Mouse (Mus musculus): ENCODE results near the gene Creb5. TPM values are rescaled to one million over a fixed set of nuclear protein-coding genes. Genes with fewer than 3 reads are reported as not detected.

Creb5 gene
- total and polyA plus RNA-seq, 3 experiments = 3.5 to 8.4 (median 6.1) TPM

DNA sequence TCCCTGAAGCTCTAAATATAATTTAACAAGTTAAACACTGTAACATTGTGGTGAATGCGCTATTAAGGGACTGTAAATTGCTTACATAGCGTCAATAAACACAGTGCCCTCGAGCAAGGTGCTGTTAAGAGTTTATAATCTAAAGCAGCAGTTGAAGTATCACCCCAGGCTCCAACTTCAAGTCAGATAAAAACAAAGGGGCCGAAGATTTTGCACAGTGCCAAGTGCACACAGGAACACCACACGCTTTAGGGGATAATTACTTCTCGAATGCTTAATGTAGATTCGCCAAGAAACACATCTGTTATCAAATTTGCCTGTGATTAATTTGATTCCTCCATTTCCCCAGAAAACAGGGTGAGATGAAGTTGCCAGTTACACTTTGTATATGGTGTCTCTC lies 142.3 kb downstream of the Creb5 start:
- Histone ChIP-seq H3K27me3 (ENCODE audit: control insufficient read depth, insufficient read depth, low read length) (no peaks in the 10 kb centered on the region), H3K79me2 (replicated peaks; ENCODE audit: control insufficient read depth, insufficient read depth, low read length) (no peaks in the 10 kb centered on the region), H3K9ac (ENCODE audit: low read depth, low read length) (no peak overlapping the region), H3K27ac (no peak overlapping the region), H3K4me1 (ENCODE audit: control insufficient read depth, insufficient read depth, low read length) (no peaks in the 10 kb centered on the region; the same call in none of the 2 replicates), H3K4me3 (no peak overlapping the region), H3K36me3 (ENCODE audit: control insufficient read depth, insufficient read depth, low read length) (no peaks in the 10 kb centered on the region)
- TF ChIP-seq POLR2A (IDR thresholded peaks at IDR 0.05; ENCODE audit: insufficient read depth, low read depth, low read length) (no peak), CTCF (IDR thresholded peaks at IDR 0.05) (no peak), EP300 (IDR thresholded peaks at IDR 0.05; ENCODE audit: insufficient read depth, low read depth, low read length) (no peak)
- WGBS = 66% methylated on average over 7 of the region's 7 CpGs
- DNase-seq = no peak
- intact Hi-C loops (cut with DNase I) = no loop called here

DNA sequence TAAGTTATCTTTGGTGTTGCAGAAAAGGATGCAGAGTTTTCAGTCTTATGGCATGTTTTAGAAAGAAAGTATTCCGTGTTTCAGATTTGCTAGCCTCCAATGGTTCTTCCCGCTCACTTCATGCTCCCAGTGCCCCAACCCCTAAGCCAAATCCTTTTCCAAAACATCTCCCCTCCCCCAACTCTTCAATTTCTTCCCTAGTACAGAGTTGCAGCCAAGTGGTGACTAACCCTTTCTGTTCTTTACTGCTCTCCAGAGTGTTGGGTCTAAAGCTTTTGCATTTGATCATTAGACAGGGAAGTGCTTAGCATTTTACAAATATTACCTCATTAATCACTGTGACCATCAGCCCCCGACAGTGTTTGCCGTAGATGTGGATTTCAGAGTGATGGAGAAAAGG lies 142.8 kb downstream of the Creb5 start:
- Histone ChIP-seq H3K79me2 (replicated peaks; ENCODE audit: control insufficient read depth, insufficient read depth, low read length) (no peaks in the 10 kb centered on the region), H3K36me3 (ENCODE audit: control insufficient read depth, insufficient read depth, low read length) (no peaks in the 10 kb centered on the region), H3K27me3 (ENCODE audit: control insufficient read depth, insufficient read depth, low read length) (no peaks in the 10 kb centered on the region), H3K9ac (ENCODE audit: low read depth, low read length) (no peak overlapping the region), H3K4me1 (ENCODE audit: control insufficient read depth, insufficient read depth, low read length) (no peaks in the 10 kb centered on the region; the same call in none of the 2 replicates), H3K27ac (no peak overlapping the region), H3K4me3 (no peak overlapping the region)
- no peak for DNase-seq
- 75% methylated on average over 4 of the region's 4 CpGs for WGBS
- TF ChIP-seq EP300 (IDR thresholded peaks at IDR 0.05; ENCODE audit: insufficient read depth, low read depth, low read length) (no peak), POLR2A (IDR thresholded peaks at IDR 0.05; ENCODE audit: insufficient read depth, low read depth, low read length) (no peak), CTCF (IDR thresholded peaks at IDR 0.05) (no peak)
- intact Hi-C loops (cut with DNase I) = no loop called here

DNA sequence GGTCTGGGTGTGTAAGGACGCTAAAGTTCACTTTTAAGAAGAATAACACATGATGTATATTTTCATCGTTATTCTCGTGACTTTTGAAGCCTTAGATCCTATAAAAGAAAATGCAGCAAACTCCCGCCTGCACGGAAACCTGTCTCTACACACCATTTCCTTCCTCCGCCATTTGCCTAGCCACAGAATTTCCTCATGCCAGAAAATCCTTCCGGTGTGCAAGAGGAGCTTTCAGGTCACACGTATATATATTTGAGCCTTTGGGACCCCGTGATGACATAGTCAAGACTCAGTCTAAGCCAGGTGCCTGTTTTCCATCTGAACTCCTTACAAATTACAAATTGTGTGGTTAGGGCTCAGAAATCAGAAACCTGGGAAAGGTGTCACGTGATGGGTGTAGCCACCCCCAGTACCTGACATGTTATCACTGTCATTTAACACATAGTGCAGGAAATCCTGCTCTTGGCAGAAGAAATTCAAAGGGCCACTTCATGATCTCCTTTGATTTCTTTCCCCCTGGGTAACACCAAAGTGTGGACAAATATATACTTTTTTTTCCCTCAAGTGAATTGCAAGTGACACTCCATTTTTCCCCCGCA lies 158.9 kb downstream of the Creb5 start:
- no peaks in the 10 kb centered on the region for H3K79me2 ChIP-seq (replicated peaks; ENCODE audit: control insufficient read depth, insufficient read depth, low read length)
- no peaks in the 10 kb centered on the region; the same call in none of the 2 replicates for H3K4me1 ChIP-seq (ENCODE audit: control insufficient read depth, insufficient read depth, low read length)
- H3K9ac ChIP-seq (ENCODE audit: low read depth, low read length) = no peak overlapping the region
- H3K36me3 ChIP-seq (ENCODE audit: control insufficient read depth, insufficient read depth, low read length) = no peaks in the 10 kb centered on the region
- H3K4me3 ChIP-seq = no peak overlapping the region
- 86% methylated on average over 11 of the region's 11 CpGs for WGBS
- DNase-seq = no peak
- intact Hi-C loops (cut with DNase I) = no loop called here
- H3K27ac ChIP-seq = no peak overlapping the region
- H3K27me3 ChIP-seq (ENCODE audit: control insufficient read depth, insufficient read depth, low read length) = no peaks in the 10 kb centered on the region
- no peak for TF ChIP-seq EP300 (IDR thresholded peaks at IDR 0.05; ENCODE audit: insufficient read depth, low read depth, low read length)
- no peak for TF ChIP-seq CTCF (IDR thresholded peaks at IDR 0.05)
- no peak for TF ChIP-seq POLR2A (IDR thresholded peaks at IDR 0.05; ENCODE audit: insufficient read depth, low read depth, low read length)

DNA sequence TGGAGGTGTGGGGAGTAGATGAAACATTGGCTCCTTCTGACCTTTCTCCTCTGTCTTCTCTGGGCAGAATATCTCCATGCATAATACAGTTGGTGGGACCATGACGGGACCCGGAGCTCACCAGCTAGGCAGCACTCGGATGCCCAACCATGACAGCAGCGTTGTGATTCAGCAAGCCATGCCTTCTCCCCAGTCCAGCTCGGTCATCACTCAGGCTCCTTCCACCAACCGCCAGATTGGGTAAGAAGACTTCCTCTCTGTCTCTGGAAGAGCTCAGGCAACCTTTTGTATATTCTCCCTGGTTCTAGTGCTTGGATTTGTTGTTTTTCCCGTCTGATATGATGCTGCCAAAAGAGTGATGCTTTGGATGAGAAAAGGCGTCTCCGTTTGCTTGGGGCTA lies 160.4 kb downstream of the Creb5 start:
- Histone ChIP-seq H3K4me1 (ENCODE audit: control insufficient read depth, insufficient read depth, low read length) (no peaks in the 10 kb centered on the region; the same call in none of the 2 replicates), H3K27ac (no peak overlapping the region), H3K79me2 (replicated peaks; ENCODE audit: control insufficient read depth, insufficient read depth, low read length) (no peaks in the 10 kb centered on the region), H3K36me3 (ENCODE audit: control insufficient read depth, insufficient read depth, low read length) (no peaks in the 10 kb centered on the region), H3K27me3 (ENCODE audit: control insufficient read depth, insufficient read depth, low read length) (no peaks in the 10 kb centered on the region), H3K4me3 (no peak overlapping the region), H3K9ac (ENCODE audit: low read depth, low read length) (no peak overlapping the region)
- TF ChIP-seq CTCF (IDR thresholded peaks at IDR 0.05) = no peak
- no peak for TF ChIP-seq EP300 (IDR thresholded peaks at IDR 0.05; ENCODE audit: insufficient read depth, low read depth, low read length)
- WGBS = 90% methylated on average over 9 of the region's 9 CpGs
- DNase-seq = no peak
- intact Hi-C loops (cut with DNase I) = no loop called here

DNA sequence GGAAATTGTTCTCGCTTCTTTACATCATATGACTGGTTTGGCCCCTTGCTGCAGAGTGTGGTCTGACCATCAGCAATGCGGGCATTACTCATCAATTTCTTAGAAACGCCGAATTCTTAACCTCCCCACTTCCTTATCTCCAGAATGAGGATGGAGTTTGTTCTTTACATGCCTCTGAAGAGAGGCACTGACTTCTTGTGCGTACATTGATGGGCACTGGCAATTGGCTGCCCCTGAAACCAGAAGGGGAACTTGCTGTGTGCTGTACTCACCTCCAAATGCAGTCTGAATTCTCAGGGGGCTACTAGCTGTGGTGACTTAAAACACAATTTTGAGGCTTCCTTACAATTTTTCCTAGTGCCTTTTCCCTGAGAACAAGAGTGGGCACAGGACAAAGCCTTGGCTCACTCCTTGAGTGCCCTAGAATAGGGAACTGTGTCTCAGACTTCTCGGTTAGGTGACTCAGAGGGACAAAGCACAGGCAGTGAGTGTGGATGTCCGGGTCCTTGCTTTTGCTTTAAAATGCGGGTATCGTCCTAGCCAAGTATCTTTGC lies 161.3 kb downstream of the Creb5 start:
- TF ChIP-seq EP300 (IDR thresholded peaks at IDR 0.05; ENCODE audit: insufficient read depth, low read depth, low read length) = no peak
- TF ChIP-seq POLR2A (IDR thresholded peaks at IDR 0.05; ENCODE audit: insufficient read depth, low read depth, low read length) = no peak
- no peaks in the 10 kb centered on the region for H3K27me3 ChIP-seq (ENCODE audit: control insufficient read depth, insufficient read depth, low read length)
- 83% methylated on average over 9 of the region's 9 CpGs for WGBS
- no peaks in the 10 kb centered on the region for H3K79me2 ChIP-seq (replicated peaks; ENCODE audit: control insufficient read depth, insufficient read depth, low read length)
- no peaks in the 10 kb centered on the region; the same call in none of the 2 replicates for H3K4me1 ChIP-seq (ENCODE audit: control insufficient read depth, insufficient read depth, low read length)
- no peak overlapping the region for H3K9ac ChIP-seq (ENCODE audit: low read depth, low read length)
- H3K4me3 ChIP-seq = no peak overlapping the region
- no peaks in the 10 kb centered on the region for H3K36me3 ChIP-seq (ENCODE audit: control insufficient read depth, insufficient read depth, low read length)
- H3K27ac ChIP-seq = no peak overlapping the region
- intact Hi-C loops (cut with DNase I) = no loop called here
- no peak for DNase-seq

DNA sequence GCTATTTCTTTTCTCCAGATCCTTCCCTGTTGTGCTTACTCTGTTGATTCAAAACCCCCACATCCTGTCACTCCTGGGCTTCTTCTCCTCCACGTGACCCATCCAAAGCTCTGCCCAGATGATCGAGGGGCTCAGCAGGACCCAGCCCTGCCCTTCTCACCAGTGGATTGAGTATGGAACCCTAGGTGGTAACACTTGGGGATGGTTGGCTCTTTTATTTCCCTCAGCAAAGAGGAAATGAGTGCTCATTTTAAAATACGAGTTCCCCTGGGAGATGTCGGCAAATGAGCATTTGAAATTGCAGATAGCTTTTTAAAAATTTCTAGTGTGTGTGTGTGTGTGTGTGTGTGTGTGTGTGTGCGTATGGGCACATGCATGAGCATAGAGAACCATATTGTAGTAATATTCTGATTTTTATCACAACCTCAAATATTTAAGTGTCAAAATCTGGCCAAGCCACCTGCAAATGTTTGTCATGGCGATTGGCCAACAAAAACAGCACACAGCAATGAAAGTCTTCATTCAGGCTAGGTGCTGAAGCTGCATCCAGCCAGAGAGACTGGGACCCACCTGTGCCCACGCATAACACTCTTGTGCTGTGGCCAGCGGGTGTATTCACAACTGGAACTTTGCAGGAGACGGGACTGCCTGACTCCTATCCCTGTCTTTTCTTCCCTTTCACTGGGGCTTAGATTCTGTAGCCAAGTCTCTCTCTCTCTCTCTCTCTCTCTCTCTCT lies 162.5 kb downstream of the Creb5 start:
- H3K79me2 ChIP-seq (replicated peaks; ENCODE audit: control insufficient read depth, insufficient read depth, low read length) = no peaks in the 10 kb centered on the region
- H3K4me3 ChIP-seq = no peak overlapping the region
- intact Hi-C loops (cut with DNase I) = no loop called here
- H3K4me1 ChIP-seq (ENCODE audit: control insufficient read depth, insufficient read depth, low read length) = no peaks in the 10 kb centered on the region; the same call in none of the 2 replicates
- peak in 1 of 2 experiments; percentile 32 for DNase-seq
- H3K27me3 ChIP-seq (ENCODE audit: control insufficient read depth, insufficient read depth, low read length) = no peaks in the 10 kb centered on the region
- no peaks in the 10 kb centered on the region for H3K36me3 ChIP-seq (ENCODE audit: control insufficient read depth, insufficient read depth, low read length)
- no peak for TF ChIP-seq EP300 (IDR thresholded peaks at IDR 0.05; ENCODE audit: insufficient read depth, low read depth, low read length)
- no peak for TF ChIP-seq POLR2A (IDR thresholded peaks at IDR 0.05; ENCODE audit: insufficient read depth, low read depth, low read length)
- TF ChIP-seq CTCF (IDR thresholded peaks at IDR 0.05) = no peak
- WGBS = 54% methylated on average over 9 of the region's 9 CpGs
- H3K27ac ChIP-seq = no peak overlapping the region
- no peak overlapping the region for H3K9ac ChIP-seq (ENCODE audit: low read depth, low read length)

Data from heart, adult 2 months (tissue).